Mouse (Mus musculus): ENCODE results near the gene Pde1a. TPM values are rescaled to one million over a fixed set of nuclear protein-coding genes. Genes with fewer than 3 reads are reported as not detected.
A peak's percentile ranks its signal among the peaks of the same experiment; 100 is the strongest.

Gene Pde1a
- polyA plus RNA-seq, 1 experiment from 2014 or later = 37.5 TPM

- peak; percentile 52; the same call in 1 of the 2 replicates for ATAC-seq (replicated peaks; ENCODE audit: low FRiP score, low read depth)
- DNase-seq (ENCODE audit: low spot score) = peak; percentile 29
- WGBS = 58% methylated on average over 6 of the region's 6 CpGs
- Histone ChIP-seq H3K9me3 (replicated peaks; ENCODE audit: low read length) (no peaks in the 10 kb centered on the region), H3K9ac (ENCODE audit: low read depth, low read length) (no peak overlapping the region), H3K27me3 (ENCODE audit: insufficient read depth, low read length) (no peaks in the 10 kb centered on the region), H3K27ac (no peak overlapping the region), H3K4me2 (ENCODE audit: low read length) (no peak overlapping the region), H3K4me1 (replicated peaks; ENCODE audit: insufficient read depth, low read length) (no peaks in the 10 kb centered on the region), H3K36me3 (ENCODE audit: insufficient read depth, low read length) (no peaks in the 10 kb centered on the region), H3K4me3 (replicated peaks; ENCODE audit: low read depth, low read length) (no peak overlapping the region)
- no peak for TF ChIP-seq CTCF (IDR thresholded peaks at IDR 0.05; ENCODE audit: low read depth)
Observed at GRCm38 (mm10) chr2:79991642-79992041, 137.6 kb downstream of the Pde1a start.

- no peaks in the 10 kb centered on the region for H3K27me3 ChIP-seq (ENCODE audit: insufficient read depth, low read length)
- H3K4me2 ChIP-seq (ENCODE audit: low read length) = no peak overlapping the region
- no peak overlapping the region for H3K4me3 ChIP-seq (replicated peaks; ENCODE audit: low read depth, low read length)
- H3K36me3 ChIP-seq (ENCODE audit: insufficient read depth, low read length) = no peaks in the 10 kb centered on the region
- no peak for TF ChIP-seq CTCF (IDR thresholded peaks at IDR 0.05; ENCODE audit: low read depth)
- ATAC-seq (replicated peaks; ENCODE audit: low FRiP score, low read depth) = no peak
- H3K27ac ChIP-seq = no peak overlapping the region
- 56% methylated on average over 4 of the region's 4 CpGs for WGBS
- no peak overlapping the region for H3K9ac ChIP-seq (ENCODE audit: low read depth, low read length)
- no peaks in the 10 kb centered on the region for H3K4me1 ChIP-seq (replicated peaks; ENCODE audit: insufficient read depth, low read length)
- no peak for DNase-seq (ENCODE audit: low spot score)
- H3K9me3 ChIP-seq (replicated peaks; ENCODE audit: low read length) = no peaks in the 10 kb centered on the region
Observed at GRCm38 (mm10) chr2:79983778-79984177, 145.5 kb downstream of the Pde1a start.

GRCm38 (mm10) chr2:79983222-79983632 is 146.0 kb downstream of the Pde1a start:
- Histone ChIP-seq H3K4me3 (replicated peaks; ENCODE audit: low read depth, low read length) (no peak overlapping the region), H3K4me1 (replicated peaks; ENCODE audit: insufficient read depth, low read length) (no peaks in the 10 kb centered on the region), H3K36me3 (ENCODE audit: insufficient read depth, low read length) (no peaks in the 10 kb centered on the region), H3K4me2 (ENCODE audit: low read length) (no peak overlapping the region), H3K27me3 (ENCODE audit: insufficient read depth, low read length) (no peaks in the 10 kb centered on the region), H3K9ac (ENCODE audit: low read depth, low read length) (no peak overlapping the region), H3K27ac (no peak overlapping the region), H3K9me3 (replicated peaks; ENCODE audit: low read length) (no peaks in the 10 kb centered on the region)
- TF ChIP-seq CTCF (IDR thresholded peaks at IDR 0.05; ENCODE audit: low read depth) = no peak
- DNase-seq (ENCODE audit: low spot score) (peak; percentile 75), ATAC-seq (replicated peaks; ENCODE audit: low FRiP score, low read depth) (peak; percentile 65; the same call in 1 of the 2 replicates)
- WGBS = 24% methylated on average over 9 of the region's 9 CpGs

GRCm38 (mm10) chr2:79981781-79982180 is 147.5 kb downstream of the Pde1a start:
- ATAC-seq (replicated peaks; ENCODE audit: low FRiP score, low read depth) (no peak), DNase-seq (ENCODE audit: low spot score) (no peak)
- 94% methylated on average over 3 of the region's 3 CpGs for WGBS
- no peaks in the 10 kb centered on the region for H3K27me3 ChIP-seq (ENCODE audit: insufficient read depth, low read length)
- H3K27ac ChIP-seq = no peak overlapping the region
- no peak overlapping the region for H3K9ac ChIP-seq (ENCODE audit: low read depth, low read length)
- no peak overlapping the region for H3K4me2 ChIP-seq (ENCODE audit: low read length)
- 0 out of 2 replicates have a peak, but pooled peaks cover 3% of the 10 kb centered on the region for H3K4me1 ChIP-seq (replicated peaks; ENCODE audit: insufficient read depth, low read length)
- H3K36me3 ChIP-seq (ENCODE audit: insufficient read depth, low read length) = no peaks in the 10 kb centered on the region
- no peak for TF ChIP-seq CTCF (IDR thresholded peaks at IDR 0.05; ENCODE audit: low read depth)
- H3K4me3 ChIP-seq (replicated peaks; ENCODE audit: low read depth, low read length) = no peak overlapping the region
- no peaks in the 10 kb centered on the region for H3K9me3 ChIP-seq (replicated peaks; ENCODE audit: low read length)

- DNase-seq (ENCODE audit: low spot score) (no peak), ATAC-seq (replicated peaks; ENCODE audit: low FRiP score, low read depth) (no peak)
- no peak for TF ChIP-seq CTCF (IDR thresholded peaks at IDR 0.05; ENCODE audit: low read depth)
- Histone ChIP-seq H3K9ac (ENCODE audit: low read depth, low read length) (no peak overlapping the region), H3K4me2 (ENCODE audit: low read length) (no peak overlapping the region), H3K27ac (no peak overlapping the region), H3K9me3 (replicated peaks; ENCODE audit: low read length) (no peaks in the 10 kb centered on the region), H3K4me3 (replicated peaks; ENCODE audit: low read depth, low read length) (no peak overlapping the region), H3K36me3 (ENCODE audit: insufficient read depth, low read length) (no peaks in the 10 kb centered on the region), H3K27me3 (ENCODE audit: insufficient read depth, low read length) (no peaks in the 10 kb centered on the region), H3K4me1 (replicated peaks; ENCODE audit: insufficient read depth, low read length) (0 out of 2 replicates have a peak, but pooled peaks cover 3% of the 10 kb centered on the region)
- WGBS = 77% methylated on average over 1 of the region's 1 CpGs
Observed at GRCm38 (mm10) chr2:79978992-79979391, 150.3 kb downstream of the Pde1a start.

GRCm38 (mm10) chr2:79977259-79977658 is 152.0 kb downstream of the Pde1a start:
- Histone ChIP-seq H3K4me2 (ENCODE audit: low read length) (no peak overlapping the region), H3K4me1 (replicated peaks; ENCODE audit: insufficient read depth, low read length) (0 out of 2 replicates have a peak, but pooled peaks cover 3% of the 10 kb centered on the region), H3K9ac (ENCODE audit: low read depth, low read length) (no peak overlapping the region), H3K36me3 (ENCODE audit: insufficient read depth, low read length) (no peaks in the 10 kb centered on the region), H3K27ac (0 out of 2 replicates have a peak overlapping the region, but pooled peaks have one; percentile 32), H3K9me3 (replicated peaks; ENCODE audit: low read length) (no peaks in the 10 kb centered on the region), H3K27me3 (ENCODE audit: insufficient read depth, low read length) (no peaks in the 10 kb centered on the region), H3K4me3 (replicated peaks; ENCODE audit: low read depth, low read length) (no peak overlapping the region)
- ATAC-seq (replicated peaks; ENCODE audit: low FRiP score, low read depth) (no peak), DNase-seq (ENCODE audit: low spot score) (no peak)
- no peak for TF ChIP-seq CTCF (IDR thresholded peaks at IDR 0.05; ENCODE audit: low read depth)
- 49% methylated on average over 5 of the region's 5 CpGs for WGBS

- ATAC-seq (replicated peaks; ENCODE audit: low FRiP score, low read depth) = no peak
- no peak for TF ChIP-seq CTCF (IDR thresholded peaks at IDR 0.05; ENCODE audit: low read depth)
Observed at GRCm38 (mm10) chr2:79975947-79976346, 153.3 kb downstream of the Pde1a start.

More at GRCm38 (mm10) chr2:79975947-79976346, 153.3 kb downstream of the Pde1a start:
- no peaks in the 10 kb centered on the region for H3K36me3 ChIP-seq (ENCODE audit: insufficient read depth, low read length)
- H3K27ac ChIP-seq = no peak overlapping the region
- no peak for DNase-seq (ENCODE audit: low spot score)
- H3K9me3 ChIP-seq (replicated peaks; ENCODE audit: low read length) = no peaks in the 10 kb centered on the region
- 0 out of 2 replicates have a peak, but pooled peaks cover 3% of the 10 kb centered on the region for H3K4me1 ChIP-seq (replicated peaks; ENCODE audit: insufficient read depth, low read length)
- H3K4me2 ChIP-seq (ENCODE audit: low read length) = no peak overlapping the region
- H3K27me3 ChIP-seq (ENCODE audit: insufficient read depth, low read length) = no peaks in the 10 kb centered on the region
- H3K9ac ChIP-seq (ENCODE audit: low read depth, low read length) = no peak overlapping the region
- H3K4me3 ChIP-seq (replicated peaks; ENCODE audit: low read depth, low read length) = no peak overlapping the region

Measured in kidney, postnatal 0 days (tissue).